Mouse (Mus musculus): ENCODE data around the gene Fam189a2. TPM values are rescaled to one million over a fixed set of nuclear protein-coding genes. Genes with fewer than 3 reads are reported as not detected.

Fam189a2 gene
- polyA plus RNA-seq, 1 experiment: 0.80 TPM

DNA sequence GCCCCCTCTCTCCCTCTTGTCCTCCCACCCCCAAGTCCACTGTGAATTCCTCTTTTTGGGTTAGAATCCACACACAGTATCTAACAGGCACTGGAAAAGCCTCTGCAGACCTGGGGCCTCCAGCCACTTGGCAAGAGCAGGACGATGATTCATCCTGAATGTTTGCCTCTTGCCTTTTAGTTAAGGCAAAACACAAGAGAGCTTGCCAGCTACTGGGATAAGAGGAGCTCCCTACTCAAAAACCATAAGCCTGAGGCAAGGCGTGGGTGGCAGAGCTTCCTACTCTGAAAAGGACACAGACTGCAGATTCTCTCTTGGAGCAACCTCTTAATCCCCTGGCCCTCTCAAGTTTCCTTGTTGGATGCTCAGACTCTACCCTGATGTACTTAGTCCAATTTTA is 63.7 kb downstream of the Fam189a2 start:
- 66% methylated on average over 2 of the region's 2 CpGs for WGBS
- no peak overlapping the region for H3K4me3 ChIP-seq (replicated peaks; ENCODE audit: control insufficient read depth, low read depth, low read length)
- H3K4me1 ChIP-seq (ENCODE audit: control insufficient read depth, insufficient read depth, low read length): no peaks in the 10 kb centered on the region
- no peak overlapping the region for H3K27ac ChIP-seq (ENCODE audit: control insufficient read depth, insufficient read depth, low read depth, low read length, poor library complexity)
- TF ChIP-seq CTCF (IDR thresholded peaks at IDR 0.05; ENCODE audit: control insufficient read depth, insufficient read depth, low read length): no peak
- TF ChIP-seq POLR2A (IDR thresholded peaks at IDR 0.05; ENCODE audit: borderline replicate concordance, control insufficient read depth, low read depth, low read length): no peak

DNA sequence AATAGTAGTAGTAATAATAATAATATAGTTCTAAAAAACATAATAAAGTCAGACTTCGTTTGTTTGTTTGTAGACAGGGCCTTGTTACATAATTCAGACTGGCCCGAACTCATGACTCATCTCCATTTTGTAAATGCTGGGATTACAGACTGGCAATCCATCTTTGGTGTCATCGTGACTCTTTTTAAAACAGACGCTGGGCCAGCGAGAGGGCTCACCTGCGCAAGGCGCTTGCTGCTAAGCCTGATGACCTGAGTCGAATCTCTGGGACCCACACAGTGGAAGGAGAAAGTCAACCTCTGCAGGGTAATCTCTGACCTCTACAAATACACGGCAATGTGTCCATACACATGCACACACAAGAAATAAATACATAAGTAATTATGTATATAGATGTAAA is 64.4 kb downstream of the Fam189a2 start:
- H3K4me3 ChIP-seq (replicated peaks; ENCODE audit: control insufficient read depth, low read depth, low read length): no peak overlapping the region
- H3K4me1 ChIP-seq (ENCODE audit: control insufficient read depth, insufficient read depth, low read length): no peaks in the 10 kb centered on the region
- H3K27ac ChIP-seq (ENCODE audit: control insufficient read depth, insufficient read depth, low read depth, low read length, poor library complexity): no peak overlapping the region
- 83% methylated on average over 9 of the region's 9 CpGs for WGBS
- TF ChIP-seq POLR2A (IDR thresholded peaks at IDR 0.05; ENCODE audit: borderline replicate concordance, control insufficient read depth, low read depth, low read length) (no peak), CTCF (IDR thresholded peaks at IDR 0.05; ENCODE audit: control insufficient read depth, insufficient read depth, low read length) (no peak)

DNA sequence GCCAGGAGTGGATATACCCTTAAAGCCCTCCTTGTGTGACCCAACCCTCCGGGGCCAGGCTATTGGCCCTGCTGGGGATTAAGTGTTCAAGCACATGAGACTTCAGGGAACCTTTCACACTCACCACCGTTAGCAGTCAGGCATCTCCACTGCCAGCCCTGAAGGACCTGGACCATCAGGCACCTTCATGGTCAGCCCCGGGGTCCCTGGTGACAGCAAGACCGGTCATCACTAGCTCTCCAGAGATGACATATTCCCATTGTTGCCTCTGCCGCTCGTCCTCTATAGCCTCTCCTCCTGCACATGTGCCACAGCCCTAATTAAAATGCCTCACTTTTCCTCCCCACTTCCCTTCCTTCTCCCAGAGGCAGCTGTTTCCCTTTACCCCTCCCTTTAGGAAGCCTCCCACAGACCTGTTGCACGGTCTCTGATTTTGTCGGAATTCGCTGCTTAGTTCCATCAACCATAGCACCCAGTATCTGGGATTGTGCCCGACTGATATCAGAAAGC is 66.4 kb downstream of the Fam189a2 start:
- TF ChIP-seq POLR2A (IDR thresholded peaks at IDR 0.05; ENCODE audit: borderline replicate concordance, control insufficient read depth, low read depth, low read length) (no peak), CTCF (IDR thresholded peaks at IDR 0.05; ENCODE audit: control insufficient read depth, insufficient read depth, low read length) (no peak)
- Histone ChIP-seq H3K4me3 (replicated peaks; ENCODE audit: control insufficient read depth, low read depth, low read length) (no peak overlapping the region), H3K27ac (ENCODE audit: control insufficient read depth, insufficient read depth, low read depth, low read length, poor library complexity) (no peak overlapping the region), H3K4me1 (ENCODE audit: control insufficient read depth, insufficient read depth, low read length) (no peaks in the 10 kb centered on the region)
- 79% methylated on average over 10 of the region's 10 CpGs for WGBS

DNA sequence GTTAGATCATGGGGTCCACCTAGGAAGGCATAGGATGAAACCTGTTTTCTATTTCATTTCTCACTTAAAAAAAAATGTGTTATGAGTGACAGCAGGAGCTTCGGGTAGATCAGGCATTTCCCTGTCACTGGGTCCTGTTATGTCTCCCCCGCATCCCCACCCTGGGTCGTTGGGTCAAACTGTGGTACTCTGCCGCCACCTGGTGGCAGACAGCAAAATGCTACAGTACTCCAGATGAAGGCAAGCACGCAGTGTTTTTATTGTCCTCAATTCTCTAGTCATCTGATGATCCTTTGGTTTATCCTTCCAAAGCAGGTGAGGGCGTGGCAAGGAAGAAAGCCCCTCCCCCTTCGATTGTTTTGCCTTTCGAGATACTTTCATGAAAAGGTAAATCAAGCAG is 69.3 kb downstream of the Fam189a2 start:
- Histone ChIP-seq H3K4me1 (ENCODE audit: control insufficient read depth, insufficient read depth, low read length) (no peaks in the 10 kb centered on the region), H3K4me3 (replicated peaks; ENCODE audit: control insufficient read depth, low read depth, low read length) (no peak overlapping the region), H3K27ac (ENCODE audit: control insufficient read depth, insufficient read depth, low read depth, low read length, poor library complexity) (no peak overlapping the region)
- 2% methylated on average over 8 of the region's 8 CpGs for WGBS
- TF ChIP-seq CTCF (IDR thresholded peaks at IDR 0.05; ENCODE audit: control insufficient read depth, insufficient read depth, low read length) (peak; percentile 82), POLR2A (IDR thresholded peaks at IDR 0.05; ENCODE audit: borderline replicate concordance, control insufficient read depth, low read depth, low read length) (no peak)

DNA sequence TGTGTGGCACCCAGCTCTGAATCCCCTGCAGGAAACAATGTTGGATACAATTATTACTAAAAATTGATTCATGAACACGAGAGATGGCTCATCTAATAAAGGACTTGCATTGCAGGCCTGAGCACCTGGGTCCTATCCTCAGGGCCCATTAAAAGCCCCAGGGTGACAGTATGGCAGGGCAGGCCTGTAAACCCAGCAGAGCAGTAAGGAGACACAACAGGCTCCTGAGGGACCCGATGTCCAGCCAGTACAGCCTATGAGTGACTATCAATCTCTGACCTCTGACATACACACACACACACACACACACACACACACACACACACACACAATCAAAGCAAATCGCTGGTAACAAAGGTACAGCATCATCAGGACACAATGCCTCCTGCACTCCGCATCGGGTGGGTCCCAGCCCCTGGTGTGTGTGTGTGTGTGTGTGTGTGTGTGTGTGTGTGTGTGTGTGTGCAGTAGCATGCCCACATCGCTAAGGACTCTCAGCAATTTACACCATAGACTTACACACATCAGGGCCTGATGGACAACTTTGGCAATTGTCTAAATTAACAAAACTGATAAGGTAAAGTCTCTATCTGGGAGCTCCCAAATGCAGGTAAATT is 69.9 kb downstream of the Fam189a2 start:
- TF ChIP-seq CTCF (IDR thresholded peaks at IDR 0.05; ENCODE audit: control insufficient read depth, insufficient read depth, low read length) (no peak), POLR2A (IDR thresholded peaks at IDR 0.05; ENCODE audit: borderline replicate concordance, control insufficient read depth, low read depth, low read length) (no peak)
- 77% methylated on average over 6 of the region's 6 CpGs for WGBS
- Histone ChIP-seq H3K4me3 (replicated peaks; ENCODE audit: control insufficient read depth, low read depth, low read length) (no peak overlapping the region), H3K4me1 (ENCODE audit: control insufficient read depth, insufficient read depth, low read length) (no peaks in the 10 kb centered on the region), H3K27ac (ENCODE audit: control insufficient read depth, insufficient read depth, low read depth, low read length, poor library complexity) (no peak overlapping the region)

DNA sequence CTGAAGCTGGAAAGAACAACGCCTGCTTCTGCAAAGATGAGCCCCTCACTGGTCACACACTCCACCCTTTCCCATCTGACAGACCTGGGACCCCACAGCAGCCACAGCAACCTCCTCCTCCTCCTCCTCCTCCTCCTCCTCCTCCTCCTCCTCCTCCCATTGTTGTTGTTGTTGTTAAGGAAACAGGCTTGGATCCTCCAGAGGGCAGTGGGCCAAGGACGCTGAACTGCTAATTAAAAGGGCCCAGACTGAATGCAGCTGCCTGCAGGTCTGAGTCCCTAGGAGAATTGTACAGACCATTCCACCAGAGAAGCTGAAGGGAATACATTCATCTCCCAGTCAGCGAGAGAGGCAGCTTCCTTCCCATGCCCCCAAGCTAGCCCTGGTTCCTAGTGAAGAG is 70.5 kb downstream of the Fam189a2 start:
- Histone ChIP-seq H3K4me3 (replicated peaks; ENCODE audit: control insufficient read depth, low read depth, low read length) (no peak overlapping the region), H3K27ac (ENCODE audit: control insufficient read depth, insufficient read depth, low read depth, low read length, poor library complexity) (no peak overlapping the region), H3K4me1 (ENCODE audit: control insufficient read depth, insufficient read depth, low read length) (no peaks in the 10 kb centered on the region)
- 75% methylated on average over 3 of the region's 3 CpGs for WGBS
- TF ChIP-seq POLR2A (IDR thresholded peaks at IDR 0.05; ENCODE audit: borderline replicate concordance, control insufficient read depth, low read depth, low read length) (no peak), CTCF (IDR thresholded peaks at IDR 0.05; ENCODE audit: control insufficient read depth, insufficient read depth, low read length) (no peak)

DNA sequence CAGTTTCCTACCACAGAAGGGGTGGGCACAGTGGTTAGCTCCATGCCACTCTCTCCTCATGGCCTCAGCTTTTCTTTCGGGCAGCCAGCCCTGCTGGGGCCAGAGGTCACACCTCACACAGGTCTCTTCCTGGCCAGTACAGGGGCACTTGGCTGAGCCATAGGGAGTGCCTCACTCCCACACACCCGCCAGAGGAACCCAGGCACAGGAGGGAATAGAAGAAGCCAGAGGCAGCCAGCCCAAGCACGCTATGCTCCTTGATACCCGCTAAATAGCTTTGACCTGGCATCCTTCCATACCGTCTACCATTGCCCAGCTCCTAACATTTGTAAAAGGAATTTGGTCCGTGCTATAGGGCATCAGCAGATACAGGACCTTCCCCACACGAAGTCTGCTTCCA is 70.9 kb downstream of the Fam189a2 start:
- H3K4me1 ChIP-seq (ENCODE audit: control insufficient read depth, insufficient read depth, low read length): no peaks in the 10 kb centered on the region
- 70% methylated on average over 7 of the region's 7 CpGs for WGBS
- no peak overlapping the region for H3K4me3 ChIP-seq (replicated peaks; ENCODE audit: control insufficient read depth, low read depth, low read length)
- TF ChIP-seq CTCF (IDR thresholded peaks at IDR 0.05; ENCODE audit: control insufficient read depth, insufficient read depth, low read length) (no peak), POLR2A (IDR thresholded peaks at IDR 0.05; ENCODE audit: borderline replicate concordance, control insufficient read depth, low read depth, low read length) (no peak)
- no peak overlapping the region for H3K27ac ChIP-seq (ENCODE audit: control insufficient read depth, insufficient read depth, low read depth, low read length, poor library complexity)

DNA sequence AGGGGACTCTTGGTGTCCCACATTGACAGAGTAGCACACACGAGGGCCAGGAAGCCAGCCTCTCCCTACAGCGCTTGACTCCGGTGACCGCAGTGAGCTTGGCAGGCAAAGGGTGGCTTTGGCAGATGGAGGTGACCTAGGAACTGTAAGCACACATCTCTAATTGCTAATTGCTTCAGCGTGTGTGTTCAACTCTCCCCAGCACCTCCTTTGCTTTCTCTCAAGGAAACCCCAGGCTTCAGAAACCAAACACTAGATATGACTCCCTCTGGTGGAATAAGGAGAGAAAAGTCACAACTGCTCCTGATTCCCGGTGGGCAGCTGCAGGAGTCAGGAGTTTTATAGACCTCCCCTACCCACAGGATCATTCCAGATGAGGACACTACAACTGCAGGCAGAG is 71.9 kb downstream of the Fam189a2 start:
- Histone ChIP-seq H3K4me3 (replicated peaks; ENCODE audit: control insufficient read depth, low read depth, low read length) (no peak overlapping the region), H3K27ac (ENCODE audit: control insufficient read depth, insufficient read depth, low read depth, low read length, poor library complexity) (no peak overlapping the region), H3K4me1 (ENCODE audit: control insufficient read depth, insufficient read depth, low read length) (no peaks in the 10 kb centered on the region)
- 55% methylated on average over 6 of the region's 6 CpGs for whole genome bisulfite sequencing
- TF ChIP-seq CTCF (IDR thresholded peaks at IDR 0.05; ENCODE audit: control insufficient read depth, insufficient read depth, low read length): no peak
- TF ChIP-seq POLR2A (IDR thresholded peaks at IDR 0.05; ENCODE audit: borderline replicate concordance, control insufficient read depth, low read depth, low read length): no peak

DNA sequence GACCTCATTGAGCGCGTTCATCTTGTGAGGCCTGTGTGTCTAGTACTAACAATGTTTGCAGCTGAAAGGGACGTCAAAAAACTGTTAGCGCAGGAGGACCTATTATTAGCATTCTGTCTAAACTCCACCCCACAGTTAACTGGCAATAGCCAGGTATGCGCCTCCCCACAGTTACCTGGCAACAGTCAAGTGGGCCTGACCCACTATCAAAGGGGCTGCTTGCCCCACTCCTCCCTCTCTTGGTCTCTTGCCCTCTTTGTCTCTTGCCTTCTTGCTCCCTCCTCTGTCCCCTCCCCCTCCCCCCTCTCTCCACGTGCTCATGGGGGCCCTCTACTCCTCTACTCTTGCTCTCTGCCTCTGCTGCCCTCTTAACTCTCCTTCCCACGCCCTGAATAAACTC is 73.3 kb downstream of the Fam189a2 start:
- Histone ChIP-seq H3K27ac (ENCODE audit: control insufficient read depth, insufficient read depth, low read depth, low read length, poor library complexity) (no peak overlapping the region), H3K4me1 (ENCODE audit: control insufficient read depth, insufficient read depth, low read length) (no peaks in the 10 kb centered on the region), H3K4me3 (replicated peaks; ENCODE audit: control insufficient read depth, low read depth, low read length) (no peak overlapping the region)
- 76% methylated on average over 7 of the region's 7 CpGs for WGBS
- TF ChIP-seq POLR2A (IDR thresholded peaks at IDR 0.05; ENCODE audit: borderline replicate concordance, control insufficient read depth, low read depth, low read length): no peak
- TF ChIP-seq CTCF (IDR thresholded peaks at IDR 0.05; ENCODE audit: control insufficient read depth, insufficient read depth, low read length): no peak
